ENCODE assay signal across 8 mouse cellular contexts in genomic region chr5:30914101-30914635, GRCm38 (mm10). TPM values are rescaled to one million over a fixed set of nuclear protein-coding genes. Genes with fewer than 3 reads are reported as not detected.
DNase-seq lines count a peak whose midpoint lies in the region; ATAC-seq and TF ChIP-seq lines count a peak whose summit lies in the region.

No protein-coding gene starts in this region.

- H3K36me3 ChIP-seq in E14TG2a.4 (ENCODE audit: insufficient read depth, low read length) = no peaks in the 10 kb centered on the region
- peaks cover 10% of the 10 kb centered on the region; the same call in 1 of the 2 replicates for H3K36me3 ChIP-seq in heart, embryonic 15.5 days
- peaks cover 8% of the 10 kb centered on the region; the same call in 1 of the 2 replicates for H3K36me3 ChIP-seq in liver, postnatal 0 days (replicated peaks; ENCODE audit: insufficient read depth, low read length)

- no peak for ATAC-seq in heart, embryonic 15.5 days (replicated peaks; ENCODE audit: insufficient number of reproducible peaks, insufficient read depth, low FRiP score, low read depth)
- no peak for ATAC-seq in liver, postnatal 0 days

- H3K9ac ChIP-seq in heart, embryonic 15.5 days = peak overlapping the region; percentile 64
- peak overlapping the region; percentile 64 for H3K9ac ChIP-seq in liver, postnatal 0 days (replicated peaks)

- DNase-seq in heart, adult 11 months = peak; percentile 95
- DNase-seq in heart, postnatal 36 days = no peak
- DNase-seq in liver, postnatal 0 days = peak; percentile 17
- DNase-seq in left cerebral cortex, adult 2 months (ENCODE audit: extremely low spot score in 1 of 2, low spot score in 2 of 2) = no peak
- no peak for DNase-seq in spleen, postnatal 4 days (ENCODE audit: low spot score in 2 of 2)
- DNase-seq in adrenal gland, postnatal 14 days = no peak

- H3K4me1 ChIP-seq in E14TG2a.4 (replicated peaks; ENCODE audit: low read depth, low read length) = peaks cover 74% of the 10 kb centered on the region
- H3K4me1 ChIP-seq in heart, embryonic 15.5 days (replicated peaks) = peaks cover 64% of the 10 kb centered on the region
- H3K4me1 ChIP-seq in liver, postnatal 0 days (ENCODE audit: insufficient read depth) = peaks cover 69% of the 10 kb centered on the region

- H3K4me2 ChIP-seq in heart, embryonic 15.5 days = peak overlapping the region; percentile 74
- peak overlapping the region; percentile 69 for H3K4me2 ChIP-seq in liver, postnatal 0 days (ENCODE audit: low read depth, low read length)

- no peak for TF ChIP-seq CTCF in E14TG2a.4 (conservative IDR thresholded peaks at IDR 0.05; ENCODE audit: low read length)
- no peak for TF ChIP-seq CTCF in liver, postnatal 0 days (IDR thresholded peaks at IDR 0.05; ENCODE audit: low read depth)
- no peak for TF ChIP-seq CTCF in left cerebral cortex, adult 2 months (IDR thresholded peaks at IDR 0.05)

- H3K27ac ChIP-seq in heart, embryonic 15.5 days = peak overlapping the region; percentile 94
- peak overlapping the region; percentile 83 for H3K27ac ChIP-seq in liver, postnatal 0 days (ENCODE audit: low read depth)
- H3K27ac ChIP-seq in left cerebral cortex, adult 2 months = no peak overlapping the region

- intact Hi-C loops in heart, postnatal 36 days (cut with DNase I) = loop anchor here (2.0 kb wide), 2 partner anchors 25 to 107 kb away; partner anchors contain the start of gene Agbl5
- intact Hi-C loops in left cerebral cortex, adult 2 months (cut with DNase I) = no loop called here

- no peak for TF ChIP-seq EP300 in liver, postnatal 0 days (IDR thresholded peaks at IDR 0.05; ENCODE audit: low read depth)

- WGBS in heart, embryonic 15.5 days = 44% methylated on average over 7 of the region's 7 CpGs
- 34% methylated on average over 7 of the region's 7 CpGs for WGBS in liver, postnatal 0 days (ENCODE audit: insufficient replicate concordance)

- H3K9me3 ChIP-seq in E14TG2a.4 (ENCODE audit: low read length) = no peaks in the 10 kb centered on the region
- no peaks in the 10 kb centered on the region for H3K9me3 ChIP-seq in heart, embryonic 15.5 days (replicated peaks)
- H3K9me3 ChIP-seq in liver, postnatal 0 days (ENCODE audit: low read length) = no peaks in the 10 kb centered on the region

- 0 out of 2 replicates have a peak, but pooled peaks cover 4% of the 10 kb centered on the region for H3K27me3 ChIP-seq in E14TG2a.4 (ENCODE audit: insufficient read depth, low read length)
- H3K27me3 ChIP-seq in heart, embryonic 15.5 days = no peaks in the 10 kb centered on the region
- no peaks in the 10 kb centered on the region for H3K27me3 ChIP-seq in liver, postnatal 0 days (ENCODE audit: insufficient read depth, low read length)

- peak overlapping the region; percentile 69 for H3K4me3 ChIP-seq in E14TG2a.4 (replicated peaks; ENCODE audit: low read length)
- peak overlapping the region; percentile 55 for H3K4me3 ChIP-seq in heart, embryonic 15.5 days
- peak overlapping the region; percentile 48 for H3K4me3 ChIP-seq in liver, postnatal 0 days (ENCODE audit: low read depth, low read length)
- H3K4me3 ChIP-seq in left cerebral cortex, adult 2 months = no peak overlapping the region; the same call in 1 of the 2 replicates

RNA-seq across cellular contexts. Expression of gene Emilin1, which starts 1.0 kb away (rescaled TPM):
- 10 to 100 TPM; 22.0 to 23.7 TPM for total RNA-seq in heart, postnatal 36 days (2021)
- polyA plus RNA-seq in heart, embryonic 15.5 days (2015; fragmentation: Nextera tagmentation; extraction: Ambion mirVana) = 125 and 179 TPM in 2 replicates
- 25.3 and 30.9 TPM in 2 replicates for polyA plus RNA-seq in liver, postnatal 0 days (2015; fragmentation: Nextera tagmentation; extraction: Ambion mirVana)
- 1 to 10 TPM; 3.0 to 3.3 TPM for total RNA-seq in left cerebral cortex, adult 2 months (2021)
- 46.2 and 51.0 TPM in 2 replicates for total RNA-seq in adrenal gland, postnatal 14 days (2021)

RNA-seq across cellular contexts. Expression of gene Ost4, which starts 6.6 kb away (rescaled TPM):
- total RNA-seq in heart, postnatal 36 days (2021) = 100 to 1,000 TPM; 143 to 152 TPM
- polyA plus RNA-seq in heart, embryonic 15.5 days (2015; fragmentation: Nextera tagmentation; extraction: Ambion mirVana) = 372 and 381 TPM in 2 replicates
- 263 and 277 TPM in 2 replicates for polyA plus RNA-seq in liver, postnatal 0 days (2015; fragmentation: Nextera tagmentation; extraction: Ambion mirVana)
- 100 to 1,000 TPM in 1 of 2 experiments, 10 to 100 TPM in 1; 91.9 to 106 TPM for total RNA-seq in left cerebral cortex, adult 2 months (2021)
- total RNA-seq in adrenal gland, postnatal 14 days (2021) = 210 and 212 TPM in 2 replicates

RNA-seq across cellular contexts. Expression of gene Khk, which starts 7.1 kb away (rescaled TPM):
- total RNA-seq in heart, postnatal 36 days (2021) = 10 to 100 TPM; 19.9 to 26.6 TPM
- 12.4 and 13.9 TPM in 2 replicates for polyA plus RNA-seq in heart, embryonic 15.5 days (2015; fragmentation: Nextera tagmentation; extraction: Ambion mirVana)
- 56.9 and 57.7 TPM in 2 replicates for polyA plus RNA-seq in liver, postnatal 0 days (2015; fragmentation: Nextera tagmentation; extraction: Ambion mirVana)
- total RNA-seq in left cerebral cortex, adult 2 months (2021) = 10 to 100 TPM; 15.3 to 19.3 TPM
- 48.4 and 70.5 TPM in 2 replicates for total RNA-seq in adrenal gland, postnatal 14 days (2021)

RNA-seq across cellular contexts. Expression of gene Agbl5, which starts 25.7 kb away (rescaled TPM):
- 1 to 10 TPM; 4.1 to 7.1 TPM for total RNA-seq in heart, postnatal 36 days (2021)
- 8.9 and 11.9 TPM in 2 replicates for polyA plus RNA-seq in heart, embryonic 15.5 days (2015; fragmentation: Nextera tagmentation; extraction: Ambion mirVana)
- polyA plus RNA-seq in liver, postnatal 0 days (2015; fragmentation: Nextera tagmentation; extraction: Ambion mirVana) = 3.1 and 3.2 TPM in 2 replicates
- 10 to 100 TPM; 17.2 to 17.8 TPM for total RNA-seq in left cerebral cortex, adult 2 months (2021)
- 10.4 and 11.7 TPM in 2 replicates for total RNA-seq in adrenal gland, postnatal 14 days (2021)

RNA-seq across cellular contexts. Expression of gene Cgref1, which starts 31.2 kb away (rescaled TPM):
- under 1 TPM; 0.70 to 0.89 TPM for total RNA-seq in heart, postnatal 36 days (2021)
- 2.4 and 4.2 TPM in 2 replicates for polyA plus RNA-seq in heart, embryonic 15.5 days (2015; fragmentation: Nextera tagmentation; extraction: Ambion mirVana)
- polyA plus RNA-seq in liver, postnatal 0 days (2015; fragmentation: Nextera tagmentation; extraction: Ambion mirVana) = 18.7 and 22.8 TPM in 2 replicates
- total RNA-seq in left cerebral cortex, adult 2 months (2021) = 10 to 100 TPM; 24.2 to 26.0 TPM
- 0.56 and 0.86 TPM in 2 replicates for total RNA-seq in adrenal gland, postnatal 14 days (2021)

Comparison
In these comparisons a context has a peak if more than half of its experiments do, and no peak if none do; other contexts are left out.
1. DNase-seq: peak in heart, adult 11 months (single experiment) and liver, postnatal 0 days (single experiment); none in heart, postnatal 36 days (0 of 2), left cerebral cortex, adult 2 months (0 of 2), spleen, postnatal 4 days (0 of 2) and adrenal gland, postnatal 14 days (single experiment).
2. RNA of gene Emilin1, which starts 1.0 kb away (total RNA-seq): 46.2 to 51.0 TPM in adrenal gland, postnatal 14 days and 22.0 to 23.7 TPM in heart, postnatal 36 days; 3.0 to 3.3 TPM in left cerebral cortex, adult 2 months; every median in the first group is over 4 times any median in the second.